Mouse (Mus musculus): ENCODE data around the gene Tmem151b. TPM values are rescaled to one million over a fixed set of nuclear protein-coding genes. Genes with fewer than 3 reads are reported as not detected.

The Tmem151b gene
- polyA plus RNA-seq, 1 experiment from 2014 or later, result 1.6 TPM

GRCm38 (mm10) chr17:45505941-45506465, 43.5 kb downstream of the Tmem151b start:
- peak overlapping the region; percentile 53; the same call in 1 of the 2 replicates for H3K4me2 ChIP-seq
- no peaks in the 10 kb centered on the region for H3K9me3 ChIP-seq (replicated peaks)
- 0 out of 2 replicates have a peak overlapping the region, but pooled peaks have one; percentile 6 for H3K9ac ChIP-seq
- ATAC-seq (ENCODE audit: insufficient number of reproducible peaks, low FRiP score), result no peak
- no peaks in the 10 kb centered on the region for H3K27me3 ChIP-seq (replicated peaks)
- peaks cover 24% of the 10 kb centered on the region for H3K4me1 ChIP-seq (replicated peaks)
- H3K4me3 ChIP-seq, result no peak overlapping the region
- peaks cover 30% of the 10 kb centered on the region for H3K36me3 ChIP-seq
- WGBS, result 68% methylated on average over 6 of the region's 6 CpGs
- H3K27ac ChIP-seq (ENCODE audit: poor library complexity, severe bottlenecking), result no peak overlapping the region

DNA sequence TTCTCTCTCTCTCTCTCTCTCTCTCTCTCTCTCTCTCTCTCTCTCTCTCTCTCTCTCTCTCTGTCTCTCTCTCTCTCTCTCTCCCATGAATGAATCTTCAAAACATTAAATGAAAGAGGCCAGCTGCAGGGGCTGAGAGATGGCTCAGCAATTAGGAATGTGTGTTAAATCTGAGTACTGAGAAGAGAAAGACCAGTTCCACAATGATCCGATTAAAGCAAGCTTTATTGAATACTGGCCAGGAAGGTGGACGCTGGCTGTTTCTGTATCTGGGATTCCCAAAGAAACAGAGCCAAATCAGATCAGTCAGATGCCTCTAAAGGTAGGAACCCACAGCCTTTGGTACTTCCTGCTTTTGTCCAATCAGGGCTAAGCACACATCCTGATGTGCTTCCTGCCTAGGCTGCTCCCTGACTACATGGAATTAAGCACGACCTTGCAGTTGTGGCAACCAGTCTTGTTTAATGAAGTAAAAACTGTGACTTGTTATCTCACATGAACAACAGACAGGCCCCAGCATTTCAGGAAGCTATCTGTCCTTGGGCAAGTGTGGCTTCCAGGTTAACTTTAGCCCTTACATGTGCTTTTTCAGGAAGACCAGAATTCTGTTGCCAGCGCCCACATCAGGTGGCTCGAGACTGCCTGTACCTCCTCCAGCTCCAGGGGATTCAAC, 46.0 kb downstream of the Tmem151b start:
- Histone ChIP-seq H3K36me3 (peaks cover 7% of the 10 kb centered on the region; the same call in 1 of the 2 replicates), H3K27ac (ENCODE audit: poor library complexity, severe bottlenecking) (no peak overlapping the region; the same call in 1 of the 2 replicates), H3K4me3 (no peak overlapping the region), H3K4me1 (replicated peaks) (peaks cover 29% of the 10 kb centered on the region), H3K9ac (no peak overlapping the region), H3K27me3 (replicated peaks) (no peaks in the 10 kb centered on the region), H3K9me3 (replicated peaks) (no peaks in the 10 kb centered on the region), H3K4me2 (no peak overlapping the region)
- 41% methylated on average over 5 of the region's 5 CpGs for WGBS
- ATAC-seq (ENCODE audit: insufficient number of reproducible peaks, low FRiP score), result no peak

DNA sequence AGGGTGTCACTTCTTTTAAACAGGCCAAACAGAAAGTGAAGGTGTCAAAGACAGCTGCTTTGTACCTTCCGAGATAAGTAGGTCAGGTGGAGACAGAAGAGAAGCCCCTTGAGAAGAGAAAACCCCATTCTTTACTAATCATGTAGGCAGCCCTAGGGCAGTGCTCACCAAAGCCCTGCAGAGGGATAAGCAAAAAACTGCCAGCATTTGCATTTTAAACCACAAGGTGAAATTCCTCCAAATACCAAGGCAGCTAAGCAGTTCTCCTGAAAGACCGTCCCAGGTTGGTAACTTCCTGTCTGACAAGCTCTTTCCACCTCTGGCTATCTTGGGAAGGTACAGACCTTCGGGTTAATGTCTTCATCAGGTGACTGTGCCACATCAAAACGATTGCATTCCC, 47.2 kb downstream of the Tmem151b start:
- no peak overlapping the region for H3K9ac ChIP-seq
- H3K27me3 ChIP-seq (replicated peaks), result no peaks in the 10 kb centered on the region
- H3K36me3 ChIP-seq, result no peaks in the 10 kb centered on the region
- H3K4me1 ChIP-seq (replicated peaks), result peaks cover 26% of the 10 kb centered on the region
- ATAC-seq (ENCODE audit: insufficient number of reproducible peaks, low FRiP score), result no peak
- WGBS, result 48% methylated on average over 4 of the region's 4 CpGs
- no peaks in the 10 kb centered on the region for H3K9me3 ChIP-seq (replicated peaks)
- H3K4me3 ChIP-seq, result no peak overlapping the region
- no peak overlapping the region for H3K27ac ChIP-seq (ENCODE audit: poor library complexity, severe bottlenecking)
- H3K4me2 ChIP-seq, result no peak overlapping the region

DNA sequence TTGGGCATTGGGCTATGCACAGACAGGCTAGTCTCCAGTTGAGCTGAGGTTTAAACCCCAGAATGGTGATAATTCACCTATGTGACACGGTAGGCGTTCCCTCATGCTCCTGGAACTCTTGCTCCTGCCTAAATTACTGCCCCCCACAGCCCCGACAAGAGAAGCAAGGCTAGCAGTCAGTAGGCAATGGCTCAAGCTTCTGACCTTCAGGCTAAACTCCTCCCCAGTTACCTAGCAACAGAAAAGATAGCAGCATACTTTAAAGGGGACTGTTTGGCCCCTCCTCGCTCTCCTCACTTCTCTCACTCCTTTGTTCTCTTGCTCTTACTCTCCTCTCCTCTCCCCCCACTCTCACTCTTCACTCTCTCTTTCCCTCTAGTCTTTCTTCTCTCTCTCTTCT, 48.5 kb downstream of the Tmem151b start:
- Histone ChIP-seq H3K4me3 (no peak overlapping the region), H3K27me3 (replicated peaks) (no peaks in the 10 kb centered on the region), H3K4me1 (replicated peaks) (peaks cover 18% of the 10 kb centered on the region), H3K9me3 (replicated peaks) (no peaks in the 10 kb centered on the region), H3K27ac (ENCODE audit: poor library complexity, severe bottlenecking) (no peak overlapping the region), H3K4me2 (no peak overlapping the region), H3K9ac (no peak overlapping the region), H3K36me3 (no peaks in the 10 kb centered on the region)
- WGBS, result 32% methylated on average over 4 of the region's 4 CpGs
- no peak for ATAC-seq (ENCODE audit: insufficient number of reproducible peaks, low FRiP score)

- WGBS, result 57% methylated on average over 2 of the region's 2 CpGs
Measured at GRCm38 (mm10) chr17:45499516-45499915, 50.0 kb downstream of the Tmem151b start.

DNA sequence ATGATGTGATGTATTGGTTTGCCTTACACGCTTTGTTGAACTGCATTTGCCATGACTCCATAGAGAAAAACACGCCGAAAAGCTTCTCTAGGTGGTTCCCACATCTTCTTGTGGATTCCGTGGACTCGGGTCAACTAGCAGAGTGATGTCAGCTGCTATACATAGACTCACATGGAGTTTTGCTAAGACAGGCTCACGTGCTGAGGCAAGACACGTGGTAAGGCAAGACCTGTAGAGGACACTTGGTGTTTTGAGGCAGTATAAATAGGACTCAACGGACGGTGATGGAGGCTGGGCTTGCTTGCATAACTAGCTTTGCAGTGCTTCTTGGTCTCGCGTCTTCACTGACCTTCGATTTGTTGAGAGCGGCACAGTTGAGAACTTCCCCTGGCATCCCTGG, 51.1 kb downstream of the Tmem151b start:
- no peaks in the 10 kb centered on the region for H3K9me3 ChIP-seq (replicated peaks)
- 67% methylated on average over 13 of the region's 13 CpGs for WGBS
- no peak for ATAC-seq (ENCODE audit: insufficient number of reproducible peaks, low FRiP score)

More at GRCm38 (mm10) chr17:45499516-45499915, 50.0 kb downstream of the Tmem151b start:
- Histone ChIP-seq H3K4me1 (replicated peaks) (peaks cover 18% of the 10 kb centered on the region), H3K27me3 (replicated peaks) (no peaks in the 10 kb centered on the region), H3K9ac (no peak overlapping the region), H3K36me3 (no peaks in the 10 kb centered on the region), H3K9me3 (replicated peaks) (no peaks in the 10 kb centered on the region), H3K4me3 (no peak overlapping the region), H3K27ac (ENCODE audit: poor library complexity, severe bottlenecking) (no peak overlapping the region), H3K4me2 (no peak overlapping the region)
- no peak for ATAC-seq (ENCODE audit: insufficient number of reproducible peaks, low FRiP score)

GRCm38 (mm10) chr17:45495398-45495797, 54.1 kb downstream of the Tmem151b start:
- 79% methylated on average over 11 of the region's 11 CpGs for WGBS
- Histone ChIP-seq H3K27ac (ENCODE audit: poor library complexity, severe bottlenecking) (no peak overlapping the region), H3K4me2 (no peak overlapping the region), H3K9me3 (replicated peaks) (no peaks in the 10 kb centered on the region), H3K4me3 (no peak overlapping the region), H3K27me3 (replicated peaks) (peaks cover 11% of the 10 kb centered on the region), H3K9ac (no peak overlapping the region), H3K36me3 (no peaks in the 10 kb centered on the region), H3K4me1 (replicated peaks) (peaks cover 7% of the 10 kb centered on the region)
- ATAC-seq (ENCODE audit: insufficient number of reproducible peaks, low FRiP score), result no peak

More for the DNA sequence above, 51.1 kb downstream of the Tmem151b start:
- Histone ChIP-seq H3K9ac (no peak overlapping the region), H3K36me3 (no peaks in the 10 kb centered on the region), H3K4me1 (replicated peaks) (peaks cover 18% of the 10 kb centered on the region), H3K27ac (ENCODE audit: poor library complexity, severe bottlenecking) (no peak overlapping the region), H3K27me3 (replicated peaks) (peaks cover 5% of the 10 kb centered on the region; the same call in 1 of the 2 replicates), H3K4me3 (no peak overlapping the region), H3K4me2 (no peak overlapping the region)

Other genes starting within 250 kb of the Tmem151b start
- 49.9 and 53.0 TPM in 2 replicates for gene Cdc5l, start 115.9 kb downstream of the Tmem151b start, polyA plus RNA-seq (2016; fragmentation: Nextera tagmentation; extraction: Ambion mirVana)
- gene Spats1, start 74.3 kb downstream of the Tmem151b start, polyA plus RNA-seq (2016; fragmentation: Nextera tagmentation; extraction: Ambion mirVana), result 0.66 and 1.1 TPM in 2 replicates
- 25.3 and 27.9 TPM in 2 replicates for gene Aars2, start 42.8 kb downstream of the Tmem151b start, polyA plus RNA-seq (2016; fragmentation: Nextera tagmentation; extraction: Ambion mirVana)
- gene Tcte1, start 26.2 kb downstream of the Tmem151b start, polyA plus RNA-seq (2016; fragmentation: Nextera tagmentation; extraction: Ambion mirVana), result 0.15 and 0.20 TPM in 2 replicates
- gene Nfkbie, start 6.0 kb upstream of the Tmem151b start, polyA plus RNA-seq (2016; fragmentation: Nextera tagmentation; extraction: Ambion mirVana), result 2.5 and 3.1 TPM in 2 replicates
- gene Slc35b2, start 14.2 kb upstream of the Tmem151b start, polyA plus RNA-seq (2016; fragmentation: Nextera tagmentation; extraction: Ambion mirVana), result 85.6 and 89.6 TPM in 2 replicates
- gene Hsp90ab1, start 23.6 kb upstream of the Tmem151b start, polyA plus RNA-seq (2016; fragmentation: Nextera tagmentation; extraction: Ambion mirVana), result 1,306 and 1,316 TPM in 2 replicates
- gene Slc29a1, start 49.9 kb upstream of the Tmem151b start, polyA plus RNA-seq (2016; fragmentation: Nextera tagmentation; extraction: Ambion mirVana), result 68.3 and 74.1 TPM in 2 replicates
- gene Mymx, start 52.4 kb upstream of the Tmem151b start, polyA plus RNA-seq (2016; fragmentation: Nextera tagmentation; extraction: Ambion mirVana), result 0.24 and 0.92 TPM in 2 replicates
- gene Capn11, start 109.6 kb upstream of the Tmem151b start, polyA plus RNA-seq (2016; fragmentation: Nextera tagmentation; extraction: Ambion mirVana), result 0.46 and 0.56 TPM in 2 replicates
- 128 and 129 TPM in 2 replicates for gene Mrpl14, start 136.6 kb upstream of the Tmem151b start, polyA plus RNA-seq (2016; fragmentation: Nextera tagmentation; extraction: Ambion mirVana)
- 41.2 and 41.4 TPM in 2 replicates for gene Tmem63b, start 137.2 kb upstream of the Tmem151b start, polyA plus RNA-seq (2016; fragmentation: Nextera tagmentation; extraction: Ambion mirVana)
- 0.61 TPM in 1 of 2 replicates, not detected in the other for gene 1600014C23Rik, start 184.2 kb upstream of the Tmem151b start, polyA plus RNA-seq (2016; fragmentation: Nextera tagmentation; extraction: Ambion mirVana)

Data from heart, embryonic 12.5 days (tissue).